Mouse (Mus musculus): ENCODE results near the gene Gm36176. TPM values are rescaled to one million over a fixed set of nuclear protein-coding genes. Genes with fewer than 3 reads are reported as not detected.

Gm36176 gene
- polyA plus RNA-seq, 1 experiment from 2014 or later: not detected

GRCm38 (mm10) chr10:77864067-77864761, 17.6 kb downstream of the Gm36176 start:
- H3K4me1 ChIP-seq (replicated peaks; ENCODE audit: control insufficient read depth, insufficient read depth, low read length): no peaks in the 10 kb centered on the region
- DNase-seq (ENCODE audit: low spot score): peak; percentile 72
- H3K9ac ChIP-seq (ENCODE audit: low read length): peak overlapping the region; percentile 33; the same call in 1 of the 2 replicates
- H3K4me2 ChIP-seq (ENCODE audit: low read depth, low read length, severe bottlenecking): peak overlapping the region; percentile 36
- WGBS: 41% methylated on average over 14 of the region's 14 CpGs
- no peaks in the 10 kb centered on the region for H3K27me3 ChIP-seq (ENCODE audit: control insufficient read depth, insufficient read depth, low read length)
- H3K27ac ChIP-seq (ENCODE audit: low read depth, low read length): no peak overlapping the region
- peak; percentile 85 for ATAC-seq (replicated peaks; ENCODE audit: low FRiP score)
- H3K36me3 ChIP-seq (ENCODE audit: control insufficient read depth, insufficient read depth, low read length): no peaks in the 10 kb centered on the region
- H3K4me3 ChIP-seq (ENCODE audit: low read depth, low read length): peak overlapping the region; percentile 14; the same call in 1 of the 2 replicates
- no peaks in the 10 kb centered on the region for H3K9me3 ChIP-seq (ENCODE audit: control insufficient read depth, low read length)

DNA sequence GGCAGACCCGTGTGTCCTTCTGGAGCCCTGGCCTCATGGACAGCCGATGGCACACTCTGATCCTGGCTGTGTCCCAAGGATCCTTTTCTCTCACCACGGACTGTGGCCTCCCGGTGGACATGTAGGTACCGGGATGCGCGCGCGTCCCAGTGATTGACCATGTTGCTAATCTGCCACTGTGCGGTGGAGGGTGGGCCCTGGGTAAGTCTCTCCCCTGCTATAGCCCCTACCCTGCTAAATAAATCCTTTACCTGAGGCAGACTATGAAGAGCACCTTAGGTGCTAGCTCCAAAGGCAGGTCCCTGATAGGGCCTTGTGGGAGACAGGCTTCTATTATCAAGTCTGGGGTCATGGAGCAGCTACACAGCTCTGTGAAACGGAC, 18.1 kb downstream of the Gm36176 start:
- no peak for DNase-seq (ENCODE audit: low spot score)
- Histone ChIP-seq H3K36me3 (ENCODE audit: control insufficient read depth, insufficient read depth, low read length) (no peaks in the 10 kb centered on the region), H3K27me3 (ENCODE audit: control insufficient read depth, insufficient read depth, low read length) (no peaks in the 10 kb centered on the region), H3K4me2 (ENCODE audit: low read depth, low read length, severe bottlenecking) (peak overlapping the region; percentile 36), H3K27ac (ENCODE audit: low read depth, low read length) (no peak overlapping the region), H3K4me3 (ENCODE audit: low read depth, low read length) (peak overlapping the region; percentile 14; the same call in 1 of the 2 replicates), H3K9ac (ENCODE audit: low read length) (peak overlapping the region; percentile 33; the same call in 1 of the 2 replicates), H3K4me1 (replicated peaks; ENCODE audit: control insufficient read depth, insufficient read depth, low read length) (no peaks in the 10 kb centered on the region), H3K9me3 (ENCODE audit: control insufficient read depth, low read length) (no peaks in the 10 kb centered on the region)
- WGBS: 51% methylated on average over 11 of the region's 11 CpGs
- peak; percentile 42; the same call in 1 of the 2 replicates for ATAC-seq (replicated peaks; ENCODE audit: low FRiP score)

GRCm38 (mm10) chr10:77867546-77867945, 20.9 kb downstream of the Gm36176 start:
- no peak overlapping the region for H3K9ac ChIP-seq (ENCODE audit: low read length)
- H3K9me3 ChIP-seq (ENCODE audit: control insufficient read depth, low read length): no peaks in the 10 kb centered on the region
- H3K27ac ChIP-seq (ENCODE audit: low read depth, low read length): no peak overlapping the region
- no peak overlapping the region for H3K4me3 ChIP-seq (ENCODE audit: low read depth, low read length)
- H3K4me1 ChIP-seq (replicated peaks; ENCODE audit: control insufficient read depth, insufficient read depth, low read length): no peaks in the 10 kb centered on the region
- WGBS: 15% methylated on average over 1 of the region's 1 CpGs
- no peak overlapping the region for H3K4me2 ChIP-seq (ENCODE audit: low read depth, low read length, severe bottlenecking)
- no peaks in the 10 kb centered on the region for H3K27me3 ChIP-seq (ENCODE audit: control insufficient read depth, insufficient read depth, low read length)
- no peak for DNase-seq (ENCODE audit: low spot score)
- H3K36me3 ChIP-seq (ENCODE audit: control insufficient read depth, insufficient read depth, low read length): no peaks in the 10 kb centered on the region
- no peak for ATAC-seq (replicated peaks; ENCODE audit: low FRiP score)

GRCm38 (mm10) chr10:77869651-77870050, 23.0 kb downstream of the Gm36176 start:
- Histone ChIP-seq H3K4me3 (ENCODE audit: low read depth, low read length) (no peak overlapping the region), H3K27me3 (ENCODE audit: control insufficient read depth, insufficient read depth, low read length) (no peaks in the 10 kb centered on the region), H3K9me3 (ENCODE audit: control insufficient read depth, low read length) (no peaks in the 10 kb centered on the region), H3K4me2 (ENCODE audit: low read depth, low read length, severe bottlenecking) (no peak overlapping the region), H3K27ac (ENCODE audit: low read depth, low read length) (no peak overlapping the region), H3K4me1 (replicated peaks; ENCODE audit: control insufficient read depth, insufficient read depth, low read length) (no peaks in the 10 kb centered on the region), H3K36me3 (ENCODE audit: control insufficient read depth, insufficient read depth, low read length) (no peaks in the 10 kb centered on the region), H3K9ac (ENCODE audit: low read length) (no peak overlapping the region)
- DNase-seq (ENCODE audit: low spot score) (no peak), ATAC-seq (replicated peaks; ENCODE audit: low FRiP score) (no peak)
- WGBS: 90% methylated on average over 7 of the region's 7 CpGs

- H3K9ac ChIP-seq (ENCODE audit: low read length): no peak overlapping the region
- H3K9me3 ChIP-seq (ENCODE audit: control insufficient read depth, low read length): no peaks in the 10 kb centered on the region
- 63% methylated on average over 6 of the region's 6 CpGs for WGBS
- H3K4me1 ChIP-seq (replicated peaks; ENCODE audit: control insufficient read depth, insufficient read depth, low read length): no peaks in the 10 kb centered on the region
- H3K36me3 ChIP-seq (ENCODE audit: control insufficient read depth, insufficient read depth, low read length): no peaks in the 10 kb centered on the region
- H3K4me3 ChIP-seq (ENCODE audit: low read depth, low read length): no peak overlapping the region
- H3K27ac ChIP-seq (ENCODE audit: low read depth, low read length): no peak overlapping the region
- H3K4me2 ChIP-seq (ENCODE audit: low read depth, low read length, severe bottlenecking): no peak overlapping the region
- DNase-seq (ENCODE audit: low spot score) (no peak), ATAC-seq (replicated peaks; ENCODE audit: low FRiP score) (no peak)
- no peaks in the 10 kb centered on the region for H3K27me3 ChIP-seq (ENCODE audit: control insufficient read depth, insufficient read depth, low read length)
These were observed 32.4 kb downstream of the Gm36176 start for GRCm38 (mm10) chr10:77878985-77879384.

DNA sequence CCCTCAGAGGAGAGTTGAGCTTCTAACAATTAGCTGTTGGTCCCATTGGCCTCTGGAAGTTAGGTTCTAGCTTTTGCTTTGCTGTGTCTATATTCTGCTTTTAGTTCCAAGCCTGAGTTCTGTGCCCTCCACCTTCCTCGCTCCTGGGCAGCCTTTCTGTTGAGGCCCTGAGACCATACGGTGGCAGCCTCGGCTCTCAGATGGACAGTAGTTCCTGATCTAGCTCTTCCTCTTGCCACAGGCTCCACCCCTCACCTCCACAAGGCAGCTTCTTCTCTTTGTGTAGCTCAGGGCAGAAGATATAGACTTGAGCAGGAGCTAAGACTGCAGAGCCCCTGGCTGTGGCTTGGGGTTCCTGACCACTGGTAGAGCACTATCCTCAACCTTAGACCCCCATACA, 33.7 kb downstream of the Gm36176 start:
- Histone ChIP-seq H3K9ac (ENCODE audit: low read length) (no peak overlapping the region), H3K27me3 (ENCODE audit: control insufficient read depth, insufficient read depth, low read length) (no peaks in the 10 kb centered on the region), H3K4me2 (ENCODE audit: low read depth, low read length, severe bottlenecking) (no peak overlapping the region), H3K27ac (ENCODE audit: low read depth, low read length) (no peak overlapping the region), H3K4me3 (ENCODE audit: low read depth, low read length) (no peak overlapping the region), H3K4me1 (replicated peaks; ENCODE audit: control insufficient read depth, insufficient read depth, low read length) (no peaks in the 10 kb centered on the region), H3K36me3 (ENCODE audit: control insufficient read depth, insufficient read depth, low read length) (no peaks in the 10 kb centered on the region), H3K9me3 (ENCODE audit: control insufficient read depth, low read length) (no peaks in the 10 kb centered on the region)
- WGBS: 86% methylated on average over 3 of the region's 3 CpGs
- no peak for ATAC-seq (replicated peaks; ENCODE audit: low FRiP score)
- DNase-seq (ENCODE audit: low spot score): no peak

DNA sequence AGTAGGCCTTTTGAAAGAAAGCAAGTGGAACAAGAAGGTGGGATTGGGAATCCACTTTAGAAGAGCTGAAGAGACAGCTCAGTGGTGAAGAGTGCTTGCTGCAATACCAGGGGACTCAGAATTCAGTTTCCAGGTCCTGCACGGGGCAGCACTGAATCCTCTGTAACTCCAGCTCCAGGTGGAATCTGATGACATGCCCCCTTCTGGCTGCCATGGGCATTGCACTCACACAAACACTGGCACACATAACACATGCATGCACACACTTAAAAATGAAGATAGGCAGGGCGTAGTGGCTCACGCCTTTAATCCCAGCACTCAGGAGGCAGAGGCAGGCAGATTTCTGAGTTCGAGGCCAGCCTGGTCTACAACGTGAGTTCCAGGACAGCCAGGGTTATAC, 36.0 kb downstream of the Gm36176 start:
- DNase-seq (ENCODE audit: low spot score) (no peak), ATAC-seq (replicated peaks; ENCODE audit: low FRiP score) (no peak)
- WGBS: 91% methylated on average over 5 of the region's 5 CpGs
- Histone ChIP-seq H3K4me1 (replicated peaks; ENCODE audit: control insufficient read depth, insufficient read depth, low read length) (no peaks in the 10 kb centered on the region), H3K36me3 (ENCODE audit: control insufficient read depth, insufficient read depth, low read length) (no peaks in the 10 kb centered on the region), H3K4me3 (ENCODE audit: low read depth, low read length) (no peak overlapping the region), H3K9ac (ENCODE audit: low read length) (no peak overlapping the region), H3K27me3 (ENCODE audit: control insufficient read depth, insufficient read depth, low read length) (no peaks in the 10 kb centered on the region), H3K27ac (ENCODE audit: low read depth, low read length) (no peak overlapping the region), H3K9me3 (ENCODE audit: control insufficient read depth, low read length) (no peaks in the 10 kb centered on the region), H3K4me2 (ENCODE audit: low read depth, low read length, severe bottlenecking) (no peak overlapping the region)

DNA sequence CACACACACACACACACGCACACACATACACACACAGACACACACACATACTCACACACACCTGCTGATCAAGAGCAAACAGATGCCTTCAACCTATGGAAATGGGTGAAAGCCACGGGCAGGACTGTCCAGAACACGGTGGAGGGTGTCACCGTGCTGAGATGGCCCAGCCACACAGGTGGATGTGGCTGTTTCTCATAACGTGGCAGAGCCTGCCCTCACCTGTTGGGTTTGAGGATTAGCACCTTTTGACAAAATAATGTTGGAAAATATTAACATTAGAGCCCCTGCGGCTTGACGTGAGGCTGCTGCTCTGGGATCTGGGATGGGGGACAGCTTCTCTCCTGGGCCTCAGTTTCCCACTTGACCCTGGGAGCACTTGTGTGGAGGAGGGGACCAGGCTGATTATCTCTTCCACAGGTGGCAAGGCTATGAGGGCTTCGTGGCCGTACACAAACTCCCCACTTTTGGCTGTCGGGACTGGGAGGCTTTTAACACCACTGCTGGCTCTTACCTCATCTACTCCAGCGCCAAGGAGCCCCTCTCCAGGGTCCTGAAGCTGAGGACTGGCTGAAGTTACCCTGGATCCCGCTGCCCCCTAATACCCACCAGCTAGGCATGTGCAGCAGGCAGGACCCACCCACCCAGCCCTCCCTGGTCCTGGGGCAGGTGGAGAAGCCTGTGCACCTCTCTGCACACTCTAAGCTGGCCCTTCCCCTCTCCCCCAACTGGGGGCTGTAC, 39.6 kb downstream of the Gm36176 start:
- no peaks in the 10 kb centered on the region for H3K27me3 ChIP-seq (ENCODE audit: control insufficient read depth, insufficient read depth, low read length)
- H3K27ac ChIP-seq (ENCODE audit: low read depth, low read length): no peak overlapping the region
- no peaks in the 10 kb centered on the region for H3K4me1 ChIP-seq (replicated peaks; ENCODE audit: control insufficient read depth, insufficient read depth, low read length)
- no peaks in the 10 kb centered on the region; the same call in 1 of the 2 replicates for H3K9me3 ChIP-seq (ENCODE audit: control insufficient read depth, low read length)
- no peak overlapping the region for H3K9ac ChIP-seq (ENCODE audit: low read length)
- 57% methylated on average over 12 of the region's 12 CpGs for WGBS
- no peak for DNase-seq (ENCODE audit: low spot score)
- no peak overlapping the region for H3K4me3 ChIP-seq (ENCODE audit: low read depth, low read length)
- ATAC-seq (replicated peaks; ENCODE audit: low FRiP score): no peak
- no peak overlapping the region for H3K4me2 ChIP-seq (ENCODE audit: low read depth, low read length, severe bottlenecking)
- no peaks in the 10 kb centered on the region for H3K36me3 ChIP-seq (ENCODE audit: control insufficient read depth, insufficient read depth, low read length)

Data from forebrain, embryonic 11.5 days (tissue).